Mouse (Mus musculus): ENCODE data around the gene Sp1.

DNA sequence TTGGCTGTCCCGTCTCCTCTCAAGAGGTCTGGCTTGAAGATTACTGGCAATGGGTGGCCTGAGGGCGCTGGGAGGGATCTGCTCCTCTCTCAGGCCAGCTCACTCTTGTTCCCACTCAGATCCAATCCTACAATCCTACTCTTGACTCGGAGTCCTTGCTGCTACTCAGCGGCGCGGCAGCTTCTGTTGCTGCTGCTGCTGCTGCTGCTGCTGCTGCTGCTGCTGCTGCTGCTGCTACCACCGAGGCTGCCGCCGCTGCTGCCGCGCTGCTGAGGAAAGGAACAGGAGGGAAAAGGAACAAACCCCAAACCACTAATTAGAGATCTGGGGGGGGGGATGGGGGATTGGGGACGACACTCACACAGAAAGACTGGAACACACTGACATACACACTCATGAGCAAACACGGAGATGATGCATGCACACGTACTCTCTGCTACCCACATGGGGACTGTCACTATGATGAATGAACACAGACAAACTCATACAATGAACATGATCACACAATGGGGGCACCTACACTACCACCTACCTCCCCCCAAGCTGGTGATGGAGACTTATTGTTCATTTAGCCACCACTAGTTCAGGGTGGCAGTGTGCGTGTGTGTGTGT lies 39.1 kb upstream of the Sp1 start, which contains the start of gene Sp7:
- no peak for TF ChIP-seq CTCF (IDR thresholded peaks at IDR 0.05; ENCODE audit: control insufficient read depth, insufficient read depth, insufficient read length)
- TF ChIP-seq MYOD1 (IDR thresholded peaks at IDR 0.05; ENCODE audit: control insufficient read depth, insufficient read length, low read depth), result no peak
- TF ChIP-seq MAX (IDR thresholded peaks at IDR 0.05), result no peak
- no peak for TF ChIP-seq USF1 (IDR thresholded peaks at IDR 0.05; ENCODE audit: low read depth)
- no peak for TF ChIP-seq MYOG (IDR thresholded peaks at IDR 0.05; ENCODE audit: control insufficient read depth, extremely low read depth, insufficient read length)
- no peak for TF ChIP-seq FOSL1 (IDR thresholded peaks at IDR 0.05; ENCODE audit: insufficient read depth, low read length, poor library complexity, severe bottlenecking)
